Comparison of ENCODE assay signal across 8 mouse cellular contexts in the genomic region with DNA sequence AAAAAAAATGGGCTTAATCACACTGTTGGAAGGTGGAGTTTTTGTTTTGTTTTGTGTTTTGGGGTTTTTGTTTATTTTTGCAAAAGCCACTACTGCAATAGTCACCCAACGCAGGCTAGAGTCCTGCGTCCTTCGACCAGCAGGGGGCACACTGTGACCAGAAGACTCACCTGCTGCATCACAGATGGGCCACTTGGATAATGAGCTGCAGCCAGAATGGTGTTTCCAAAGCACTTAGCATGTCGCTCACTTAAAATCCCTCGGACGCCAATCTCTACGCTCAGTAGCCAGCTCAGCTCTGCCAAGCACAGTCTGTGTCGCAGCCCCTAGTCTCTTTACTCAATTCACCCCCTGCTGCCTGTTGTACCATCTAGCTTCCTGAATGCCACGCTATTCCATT. TPM values are rescaled to one million over a fixed set of nuclear protein-coding genes. Genes with fewer than 3 reads are reported as not detected.
DNase-seq lines count a peak whose midpoint lies in the region; ATAC-seq and TF ChIP-seq lines count a peak whose summit lies in the region.

No protein-coding gene starts in this region.

- intact Hi-C loops in heart, adult 2 months (cut with DNase I): loop anchor here (1.0 kb wide), 1 partner anchor 61 kb away; no protein-coding TSS in a partner anchor

- no peak overlapping the region for H3K4me2 ChIP-seq in kidney, postnatal 0 days (ENCODE audit: low read length)
- H3K4me2 ChIP-seq in liver, embryonic 13.5 days: no peak overlapping the region

- no peaks in the 10 kb centered on the region for H3K4me1 ChIP-seq in cortical plate, adult 2 months (ENCODE audit: control insufficient read depth, insufficient read depth, low read length)
- H3K4me1 ChIP-seq in heart, adult 2 months (ENCODE audit: control insufficient read depth, insufficient read depth, low read length): peaks cover 5% of the 10 kb centered on the region
- H3K4me1 ChIP-seq in kidney, postnatal 0 days (replicated peaks; ENCODE audit: insufficient read depth, low read length): 0 out of 2 replicates have a peak, but pooled peaks cover 3% of the 10 kb centered on the region
- peaks cover 7% of the 10 kb centered on the region; the same call in 1 of the 2 replicates for H3K4me1 ChIP-seq in liver, embryonic 13.5 days (replicated peaks)

- ATAC-seq in kidney, postnatal 0 days (replicated peaks; ENCODE audit: low FRiP score, low read depth): no peak
- peak; percentile 61; the same call in 1 of the 2 replicates for ATAC-seq in liver, embryonic 13.5 days (ENCODE audit: low read depth)
- no peak for ATAC-seq in erythroid progenitor cell, adult 5-6 weeks (replicated peaks; ENCODE audit: low FRiP score, poor library complexity, severe bottlenecking)

- TF ChIP-seq CTCF in C2C12 (IDR thresholded peaks at IDR 0.05; ENCODE audit: control insufficient read depth, insufficient read depth, insufficient read length): peak; percentile 75
- TF ChIP-seq CTCF in cortical plate, adult 2 months (IDR thresholded peaks at IDR 0.05; ENCODE audit: extremely low read depth, insufficient read depth, low read length): peak; percentile 91
- peak; percentile 92 for TF ChIP-seq CTCF in heart, adult 2 months (IDR thresholded peaks at IDR 0.05)
- peak; percentile 94 for TF ChIP-seq CTCF in kidney, postnatal 0 days (IDR thresholded peaks at IDR 0.05; ENCODE audit: low read depth)

- no peaks in the 10 kb centered on the region for H3K27me3 ChIP-seq in C2C12 (ENCODE audit: control insufficient read depth, insufficient read depth, insufficient read length)
- no peaks in the 10 kb centered on the region for H3K27me3 ChIP-seq in heart, adult 2 months (ENCODE audit: control insufficient read depth, insufficient read depth, low read length)
- H3K27me3 ChIP-seq in kidney, postnatal 0 days (ENCODE audit: insufficient read depth, low read length): peaks cover 28% of the 10 kb centered on the region
- peaks cover 54% of the 10 kb centered on the region for H3K27me3 ChIP-seq in liver, embryonic 13.5 days

- WGBS in heart, adult 2 months: 17% methylated on average over 9 of the region's 9 CpGs
- WGBS in kidney, postnatal 0 days: 25% methylated on average over 9 of the region's 9 CpGs
- WGBS in liver, embryonic 13.5 days (ENCODE audit: insufficient replicate concordance): 24% methylated on average over 9 of the region's 9 CpGs

- H3K4me3 ChIP-seq in C2C12 (ENCODE audit: insufficient read depth, poor library complexity, severe bottlenecking): no peak overlapping the region
- no peak overlapping the region for H3K4me3 ChIP-seq in cortical plate, adult 2 months (ENCODE audit: insufficient read depth, low read length)
- H3K4me3 ChIP-seq in heart, adult 2 months: no peak overlapping the region
- no peak overlapping the region for H3K4me3 ChIP-seq in kidney, postnatal 0 days (replicated peaks; ENCODE audit: low read depth, low read length)
- H3K4me3 ChIP-seq in liver, embryonic 13.5 days (replicated peaks): no peak overlapping the region

- TF ChIP-seq POLR2A in cortical plate, adult 2 months (IDR thresholded peaks at IDR 0.05; ENCODE audit: extremely low read depth, insufficient read depth, low read length): no peak
- TF ChIP-seq POLR2A in heart, adult 2 months (IDR thresholded peaks at IDR 0.05; ENCODE audit: insufficient read depth, low read depth, low read length): no peak

- H3ac ChIP-seq in C2C12 (ENCODE audit: control insufficient read depth, insufficient read length, low read depth): no peak overlapping the region

- H3K79me2 ChIP-seq in C2C12 (ENCODE audit: control insufficient read depth, insufficient read depth): no peaks in the 10 kb centered on the region
- no peaks in the 10 kb centered on the region for H3K79me2 ChIP-seq in heart, adult 2 months (replicated peaks; ENCODE audit: control insufficient read depth, insufficient read depth, low read length)

- DNase-seq in WW6 (ENCODE audit: low read depth, low spot score): peak; percentile 45
- peak; percentile 59 to 76 for DNase-seq in heart, adult 2 months
- peak; percentile 85 for DNase-seq in kidney, postnatal 0 days (ENCODE audit: low spot score)
- peak; percentile 59 for DNase-seq in liver, embryonic 13.5 days
- DNase-seq in retina, adult 2 months (ENCODE audit: low read depth, low spot score): peak; percentile 57

- no peaks in the 10 kb centered on the region for H3K36me3 ChIP-seq in C2C12 (ENCODE audit: control insufficient read depth, insufficient read depth)
- H3K36me3 ChIP-seq in heart, adult 2 months (ENCODE audit: control insufficient read depth, insufficient read depth, low read length): 0 out of 2 replicates have a peak, but pooled peaks cover 3% of the 10 kb centered on the region
- H3K36me3 ChIP-seq in kidney, postnatal 0 days (ENCODE audit: insufficient read depth, low read length): no peaks in the 10 kb centered on the region
- no peaks in the 10 kb centered on the region for H3K36me3 ChIP-seq in liver, embryonic 13.5 days

- H3K79me3 ChIP-seq in C2C12 (ENCODE audit: low read depth): no peaks in the 10 kb centered on the region

- peak overlapping the region; percentile 11; the same call in 1 of the 2 replicates for H3K9ac ChIP-seq in heart, adult 2 months (ENCODE audit: low read depth, low read length)
- H3K9ac ChIP-seq in kidney, postnatal 0 days (ENCODE audit: low read depth, low read length): no peak overlapping the region
- no peak overlapping the region for H3K9ac ChIP-seq in liver, embryonic 13.5 days

- no peak overlapping the region for H3K27ac ChIP-seq in cortical plate, adult 2 months (ENCODE audit: insufficient read depth, low read length)
- H3K27ac ChIP-seq in heart, adult 2 months: peak overlapping the region; percentile 52
- H3K27ac ChIP-seq in kidney, postnatal 0 days: no peak overlapping the region
- no peak overlapping the region for H3K27ac ChIP-seq in liver, embryonic 13.5 days

- no peaks in the 10 kb centered on the region for H3K9me3 ChIP-seq in kidney, postnatal 0 days (replicated peaks; ENCODE audit: low read length)
- no peaks in the 10 kb centered on the region for H3K9me3 ChIP-seq in liver, embryonic 13.5 days (replicated peaks)

- TF ChIP-seq EP300 in heart, adult 2 months (IDR thresholded peaks at IDR 0.05; ENCODE audit: insufficient read depth, low read depth, low read length): peak; percentile 94

TF ChIP-seq in C2C12, 6 proteins besides CTCF, POLR2A, EP300 and RAD21:
- TF ChIP-seq MYOD1 (IDR thresholded peaks at IDR 0.05; ENCODE audit: control insufficient read depth, insufficient read length, low read depth) (no peak), MYOG (IDR thresholded peaks at IDR 0.05; ENCODE audit: control insufficient read depth, extremely low read depth, insufficient read length) (no peak)
TF ChIP-seq in C2C12: peak in this region for 0.

RNA-seq across cellular contexts. Expression of gene Jph2, which starts 57.5 kb away (rescaled TPM):
- polyA plus RNA-seq in C2C12 (2012; fragmentation: generic; extraction: Trizol): 78.4 TPM
- polyA plus RNA-seq in cortical plate, adult 2 months (2012; rRNA removed): 0.61 and 0.79 TPM in 2 replicates
- 100 to 1,000 TPM; 389 to 391 TPM for total RNA-seq in heart, adult 2 months (2021)
- 193 and 253 TPM in 2 replicates for polyA plus RNA-seq in heart, adult 2 months (2012; rRNA removed)
- 3.4 and 3.5 TPM in 2 replicates for polyA plus RNA-seq in kidney, postnatal 0 days (2015; fragmentation: Nextera tagmentation; extraction: Ambion mirVana)
- 0.16 and 0.21 TPM in 2 replicates for polyA plus RNA-seq in liver, embryonic 13.5 days (2015; fragmentation: Nextera tagmentation; extraction: Ambion mirVana)
- total RNA-seq in erythroid progenitor cell, adult 5-6 weeks (2015; ENCODE audit: low replicate concordance): not detected in 2 replicates
- not detected in 2 replicates for total RNA-seq in erythroid progenitor cell, adult 5-6 weeks (2017; ENCODE audit: low replicate concordance)

Comparison
In these comparisons a context has a peak if more than half of its experiments do, and no peak if none do; other contexts are left out.
1. RNA of gene Jph2, which starts 57.5 kb away (polyA plus RNA-seq): 193 to 253 TPM in heart, adult 2 months and 78.4 TPM in C2C12 (single experiment); 3.4 to 3.5 TPM in kidney, postnatal 0 days, 0.61 to 0.79 TPM in cortical plate, adult 2 months and 0.16 to 0.21 TPM in liver, embryonic 13.5 days; every median in the first group is over 10 times any median in the second.
2. Peak in every context shown above with its lines, with median percentiles within 50 percentile points of each other: CTCF ChIP-seq and DNase-seq.